Mouse (Mus musculus) olfactory bulb, adult 2 months (tissue): Measurements from ENCODE around the gene Opcml.

Experiments used
- CTCF ChIP-seq: fragments of 200-500 bp; IDR thresholded peaks from 2 replicates; pipeline ENCODE4 v1.5.1; 2012; ENCODE audit warnings: low read depth, mild to moderate bottlenecking, low read length, moderate library complexity; ENCODE audit not compliant: insufficient read depth
- POLR2A ChIP-seq: fragments of 200-500 bp; IDR thresholded peaks from 2 replicates; pipeline ENCODE4 v1.6.1; 2012; ENCODE audit warnings: mild to moderate bottlenecking, low read depth, low read length, moderate library complexity; ENCODE audit not compliant: insufficient read depth

DNA sequence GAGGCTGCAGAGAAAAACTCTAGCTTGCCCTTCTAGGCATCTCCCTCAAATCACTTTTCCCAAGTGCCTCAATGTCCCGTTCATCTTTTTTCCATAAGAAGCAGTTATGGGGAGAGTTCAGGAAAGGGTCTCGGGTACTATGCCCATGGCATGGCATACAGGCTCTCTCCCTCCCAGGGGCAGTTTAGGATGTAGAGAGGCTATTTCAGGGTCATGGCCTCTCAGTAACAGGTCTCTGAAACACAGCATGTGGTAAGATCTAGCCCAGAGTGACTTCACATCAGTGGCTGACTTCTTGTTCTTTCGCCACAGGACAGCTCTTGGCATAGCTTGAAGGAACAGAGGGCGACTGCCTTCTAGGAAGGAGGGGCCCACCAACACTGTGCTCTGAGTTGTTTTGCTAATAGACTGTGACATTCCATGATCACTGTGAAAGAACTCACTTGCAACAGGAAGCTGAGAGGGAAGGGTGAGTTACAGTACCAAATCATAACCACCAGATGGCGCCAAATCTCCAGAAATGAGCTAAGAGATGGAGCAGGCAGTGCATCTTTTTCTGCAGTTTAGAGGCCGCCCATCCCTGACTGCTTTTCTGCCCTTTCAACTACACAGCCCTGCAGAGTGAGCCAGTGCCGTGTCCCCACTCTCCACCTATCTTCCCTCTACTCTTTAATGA, 470.6 kb downstream of the Opcml start:
- TF ChIP-seq CTCF = no peak
- TF ChIP-seq POLR2A = no peak
